Mouse (Mus musculus) myocyte (in vitro differentiated cells): ENCODE data around the gene Hist1h4d. TPM values are rescaled to one million over a fixed set of nuclear protein-coding genes. Genes with fewer than 3 reads are reported as not detected.
"Not testable (repeated sequence)": the region's sequence is repeated elsewhere in the genome, so short reads cannot be mapped to it uniquely, and the experiment has no call there.

Experiments used
- H3K27me3 ChIP-seq: one replicate; pipeline ENCODE4 v1.6.1; 2011; ENCODE audit not compliant: control insufficient read depth, insufficient read depth, insufficient read length
- H3K36me3 ChIP-seq: one replicate; pipeline ENCODE4 v1.6.1; 2011; ENCODE audit not compliant: control insufficient read depth, insufficient read depth
- H3K4me2 ChIP-seq: one replicate; pipeline ENCODE4 v1.6.1; 2011; ENCODE audit warnings: low read depth, control low read depth
- H3K4me3 ChIP-seq: one replicate; pipeline ENCODE4 v1.5.1; 2011; ENCODE audit warnings: mild to moderate bottlenecking, control low read depth, moderate library complexity
- H3K79me2 ChIP-seq: one replicate; pipeline ENCODE4 v1.6.1; 2011; ENCODE audit not compliant: control insufficient read depth, insufficient read depth
- H3ac ChIP-seq: one replicate; pipeline ENCODE4 v1.6.1; 2011; ENCODE audit not compliant: control insufficient read depth, insufficient read length
- CEBPB ChIP-seq: IDR thresholded peaks from 2 replicates; pipeline ENCODE4 v1.6.1; 2011; ENCODE audit warnings: mild to moderate bottlenecking, moderate library complexity; ENCODE audit not compliant: poor library complexity, insufficient read depth, severe bottlenecking
- E2F4 ChIP-seq: IDR thresholded peaks from one replicate; pipeline ENCODE4 v1.6.1; 2011; ENCODE audit warnings: mild to moderate bottlenecking, control low read depth, moderate library complexity; ENCODE audit not compliant: insufficient read depth
- MAX ChIP-seq: IDR thresholded peaks from one replicate; pipeline ENCODE4 v1.6.1; 2011; ENCODE audit warnings: low read depth, mild to moderate bottlenecking, control low read depth
- MYOD1 ChIP-seq, 3 experiments: IDR thresholded peaks; one replicate each; pipeline ENCODE4 v1.6.1; 2011; ENCODE audit warnings: control low read depth in 2 of 3, low read depth in 2 of 3, mild to moderate bottlenecking in 2 of 3, moderate library complexity in 1 of 3; ENCODE audit not compliant: insufficient read length in 2 of 3, control insufficient read depth in 1 of 3
- MYOG ChIP-seq, 3 experiments: IDR thresholded peaks; one replicate each; pipeline ENCODE4 v1.6.1; 2011; ENCODE audit warnings: control low read depth in 2 of 3, low read depth in 2 of 3, mild to moderate bottlenecking in 2 of 3; ENCODE audit not compliant: insufficient read length in 2 of 3, control insufficient read depth in 1 of 3, insufficient read depth in 1 of 3
- POLR2A ChIP-seq: IDR thresholded peaks from one replicate; pipeline ENCODE4 v1.6.1; 2011; ENCODE audit warnings: low read depth, mild to moderate bottlenecking, control low read depth, moderate library complexity; ENCODE audit not compliant: insufficient read length
- POLR2AphosphoS2 ChIP-seq: IDR thresholded peaks from one replicate; pipeline ENCODE4 v1.6.1; 2011; ENCODE audit warnings: low read depth, control low read depth; ENCODE audit not compliant: insufficient read length
- REST ChIP-seq: IDR thresholded peaks from one replicate; pipeline ENCODE4 v1.6.1; 2011; ENCODE audit warnings: mild to moderate bottlenecking, control low read depth, moderate library complexity; ENCODE audit not compliant: insufficient read depth, insufficient read length
- SRF ChIP-seq: IDR thresholded peaks from one replicate; pipeline ENCODE4 v1.6.1; 2011; ENCODE audit warnings: low read depth; ENCODE audit not compliant: control insufficient read depth, insufficient read length
- TCF12 ChIP-seq: IDR thresholded peaks from one replicate; pipeline ENCODE4 v1.6.1; 2011; ENCODE audit warnings: mild to moderate bottlenecking, control low read depth; ENCODE audit not compliant: poor library complexity, insufficient read depth, severe bottlenecking
- TCF3 ChIP-seq: IDR thresholded peaks from one replicate; pipeline ENCODE4 v1.6.1; 2011; ENCODE audit warnings: low read depth, control low read depth; ENCODE audit not compliant: insufficient read length
- USF1 ChIP-seq: IDR thresholded peaks from one replicate; pipeline ENCODE4 v1.6.1; 2011; ENCODE audit warnings: low read depth, mild to moderate bottlenecking, control low read depth, moderate library complexity
- polyA plus RNA-seq: library from polyadenylated mRNA; unstranded; fragments of >200 nt; fragmentation: generic; extraction: Trizol; gene quantifications from one replicate; pipeline ENCODE4 v1.2.1, GENCODE M21; 2012; ENCODE audit warnings: missing spikeins

The Hist1h4d gene
- polyA plus RNA-seq, 1 experiment, result 1.8 TPM

GRCm38 (mm10) chr13:23550761-23551145 lies 30.6 kb upstream of the Hist1h4d start:
- peak overlapping the region; percentile 17 for H3K4me3 ChIP-seq
- peak overlapping the region; percentile 62 for H3K4me2 ChIP-seq
- no peaks in the 10 kb centered on the region for H3K79me2 ChIP-seq
- no peaks in the 10 kb centered on the region for H3K27me3 ChIP-seq
- peak; percentile 47 for TF ChIP-seq POLR2AphosphoS2
- no peak for TF ChIP-seq USF1
- H3ac ChIP-seq, result no peak overlapping the region
- no peaks in the 10 kb centered on the region for H3K36me3 ChIP-seq

GRCm38 (mm10) chr13:23551146-23551834 lies 30.1 kb upstream of the Hist1h4d start, which contains the start of gene Hist1h4f:
Hist1h4f (minus strand) TSS chr13:23551648.
- Histone ChIP-seq H3K4me2 (peak within 1 kb of the TSS; percentile 62), H3K4me3 (peak within 1 kb of the TSS; percentile 17)
- H3ac ChIP-seq, H3K36me3 ChIP-seq, H3K27me3 ChIP-seq, H3K79me2 ChIP-seq: not testable (repeated sequence)
- TF ChIP-seq POLR2AphosphoS2 (peak; percentile 99), SRF (peak; percentile 41), POLR2A (peak; percentile 92), E2F4 (peak; percentile 86)

GRCm38 (mm10) chr13:23551931-23552914 lies 29.2 kb upstream of the Hist1h4d start:
- H3ac ChIP-seq, result no peak overlapping the region
- TF ChIP-seq MYOD1 (IDR thresholded peaks at IDR 0.05; ENCODE audit: control insufficient read depth in 1 of 3, insufficient read length in 2 of 3, low read depth in 2 of 3) (no peak), USF1 (no peak), TCF12 (no peak), CEBPB (no peak), REST (no peak), POLR2AphosphoS2 (no peak), TCF3 (no peak)
- H3K79me2 ChIP-seq, result no peaks in the 10 kb centered on the region
- H3K36me3 ChIP-seq, result no peaks in the 10 kb centered on the region
- H3K4me2 ChIP-seq, result peak overlapping the region; percentile 62
- peak overlapping the region; percentile 17 for H3K4me3 ChIP-seq
- no peaks in the 10 kb centered on the region for H3K27me3 ChIP-seq

GRCm38 (mm10) chr13:23552962-23553361 lies 28.4 kb upstream of the Hist1h4d start, which contains the start of gene Hist1h1d:
Hist1h1d (plus strand) TSS chr13:23553262.
- no peaks in the 10 kb centered on the region for H3K27me3 ChIP-seq
- no peaks in the 10 kb centered on the region for H3K36me3 ChIP-seq
- no peak for TF ChIP-seq POLR2AphosphoS2
- TF ChIP-seq MYOD1 (IDR thresholded peaks at IDR 0.05; ENCODE audit: control insufficient read depth in 1 of 3, insufficient read length in 2 of 3, low read depth in 2 of 3), result no peak
- TF ChIP-seq TCF12, result no peak
- TF ChIP-seq CEBPB, result no peak
- TF ChIP-seq TCF3, result no peak
- TF ChIP-seq MAX, result no peak
- TF ChIP-seq REST, result no peak
- TF ChIP-seq SRF, result no peak
- TF ChIP-seq POLR2A, result no peak
- TF ChIP-seq USF1, result no peak
- no peak for TF ChIP-seq E2F4
- no peak for TF ChIP-seq MYOG (IDR thresholded peaks at IDR 0.05; ENCODE audit: control insufficient read depth in 1 of 3, insufficient read depth in 1 of 3, insufficient read length in 2 of 3, low read depth in 2 of 3)
- H3ac ChIP-seq, result no peak within 1 kb of the TSS
- H3K79me2 ChIP-seq, result no peaks in the 10 kb centered on the region
- H3K4me3 ChIP-seq, result no peak within 1 kb of the TSS
- H3K4me2 ChIP-seq, result peak within 1 kb of the TSS; percentile 96

GRCm38 (mm10) chr13:23554393-23554792 lies 27.0 kb upstream of the Hist1h4d start:
- H3K4me2 ChIP-seq, result peak overlapping the region; percentile 96
- H3K27me3 ChIP-seq, result no peaks in the 10 kb centered on the region
- H3ac ChIP-seq, result no peak overlapping the region
- H3K79me2 ChIP-seq, result no peaks in the 10 kb centered on the region
- H3K4me3 ChIP-seq, result peak overlapping the region; percentile 52
- H3K36me3 ChIP-seq, result no peaks in the 10 kb centered on the region
- no peak for TF ChIP-seq TCF12
- TF ChIP-seq POLR2A, result no peak
- no peak for TF ChIP-seq POLR2AphosphoS2
- no peak for TF ChIP-seq MYOD1 (IDR thresholded peaks at IDR 0.05; ENCODE audit: control insufficient read depth in 1 of 3, insufficient read length in 2 of 3, low read depth in 2 of 3)
- TF ChIP-seq MAX, result no peak
- TF ChIP-seq USF1, result no peak
- no peak for TF ChIP-seq MYOG (IDR thresholded peaks at IDR 0.05; ENCODE audit: control insufficient read depth in 1 of 3, insufficient read depth in 1 of 3, insufficient read length in 2 of 3, low read depth in 2 of 3)
- TF ChIP-seq REST, result no peak
- TF ChIP-seq CEBPB, result no peak
- TF ChIP-seq SRF, result no peak
